Mouse (Mus musculus) T-helper 1 cell (primary cell): ENCODE measurements at regions not wholly inside any gene's neighbourhood (a gene's known extent, or its start where the extent isn't known, plus 50 kb on each side); places are given as distances from the start of the nearest gene placed in this dataset.

Source experiments
- in situ Hi-C: fragments of 300-600 bp; cut with MboI, MseI; formaldehyde crosslinking; loops from one replicate; pipeline ENCODE4 v1.15.1; 2025; ENCODE audit warnings: high pct_unique_total_duplicates

DNA sequence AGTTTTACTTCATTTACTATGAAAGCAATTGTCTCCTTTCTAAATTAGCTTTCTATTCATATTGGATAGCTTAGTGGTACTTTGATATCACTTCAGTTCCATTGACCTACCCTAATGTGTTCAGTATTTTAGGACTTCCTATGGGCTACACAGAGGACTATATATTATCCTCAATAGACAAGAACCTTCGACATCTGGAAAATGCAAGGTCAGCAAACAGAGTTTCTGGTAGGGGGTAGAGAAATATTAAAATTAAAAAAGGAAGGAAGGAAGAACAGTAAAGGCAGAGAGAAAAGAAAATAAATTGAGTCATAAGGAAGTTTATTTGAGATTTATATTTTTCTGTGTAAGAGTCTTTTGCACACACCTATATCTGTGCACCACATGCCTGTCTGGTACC is 107.4 kb upstream of the Insig1 start:
- in situ Hi-C loops: no loop called here

DNA sequence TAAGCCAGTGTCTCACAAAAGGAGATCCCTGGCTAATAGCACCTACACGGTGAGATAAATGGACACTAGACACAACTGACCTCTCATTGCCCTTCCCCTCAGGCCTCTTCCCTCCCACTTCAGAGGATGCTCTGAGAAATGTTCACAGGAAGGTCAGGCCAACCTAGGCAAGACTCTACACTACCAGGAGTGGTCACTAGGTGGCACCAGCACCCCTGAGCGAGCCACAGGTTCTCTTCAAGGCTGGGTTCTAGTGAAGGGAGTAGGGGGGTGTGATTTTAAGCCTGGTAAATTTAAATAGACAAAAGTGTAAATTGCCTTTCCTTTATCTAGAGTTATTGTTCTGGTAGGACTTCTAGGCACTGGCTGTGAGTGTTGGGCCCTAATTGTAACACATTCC is 76.0 kb upstream of the Insig1 start:
- in situ Hi-C loops: loop anchor here (5.0 kb wide), 1 partner anchor 102 kb away; no protein-coding TSS in a partner anchor

DNA sequence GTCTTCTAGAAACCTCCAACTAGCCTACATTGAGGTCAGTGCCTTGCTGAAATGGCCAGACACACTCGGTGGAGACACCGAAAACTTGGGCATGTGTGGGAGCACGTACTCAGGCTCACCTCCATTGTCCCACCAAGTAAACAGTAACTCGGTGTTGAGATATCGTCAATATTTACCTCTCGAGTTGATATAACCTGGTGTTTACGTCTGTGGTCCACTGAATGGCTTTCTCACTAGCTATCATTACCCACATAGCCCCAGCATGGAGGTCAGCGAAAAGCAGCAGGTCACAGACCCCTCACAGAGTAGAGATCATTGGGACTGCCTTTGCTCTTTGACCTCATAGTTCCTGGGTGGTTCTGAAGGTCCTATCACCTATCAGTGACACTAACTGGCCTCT is 73.4 kb upstream of the Insig1 start:
- in situ Hi-C loops: loop anchor here (5.0 kb wide), 1 partner anchor 100 kb away; no protein-coding TSS in a partner anchor

DNA sequence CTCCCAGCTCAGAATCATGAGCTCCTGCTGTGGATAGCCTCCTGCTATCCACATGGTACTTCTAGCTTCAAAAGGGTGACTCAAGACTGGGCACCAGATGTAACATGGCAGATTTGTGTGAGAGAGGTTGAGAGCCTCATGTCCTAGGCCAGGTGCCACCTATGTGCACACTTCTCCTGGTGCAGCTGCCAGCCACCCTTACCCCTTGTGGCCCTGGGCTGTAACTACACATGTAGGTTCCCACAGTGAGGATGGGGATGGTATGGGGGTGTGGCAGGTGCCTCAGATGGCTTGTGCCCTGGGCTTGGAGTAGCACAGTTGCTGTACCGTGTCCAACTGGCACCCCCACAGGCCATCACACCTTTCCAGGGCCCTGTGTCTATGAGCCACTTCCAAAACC is 68.2 kb upstream of the Insig1 start:
- in situ Hi-C loops: no loop called here

DNA sequence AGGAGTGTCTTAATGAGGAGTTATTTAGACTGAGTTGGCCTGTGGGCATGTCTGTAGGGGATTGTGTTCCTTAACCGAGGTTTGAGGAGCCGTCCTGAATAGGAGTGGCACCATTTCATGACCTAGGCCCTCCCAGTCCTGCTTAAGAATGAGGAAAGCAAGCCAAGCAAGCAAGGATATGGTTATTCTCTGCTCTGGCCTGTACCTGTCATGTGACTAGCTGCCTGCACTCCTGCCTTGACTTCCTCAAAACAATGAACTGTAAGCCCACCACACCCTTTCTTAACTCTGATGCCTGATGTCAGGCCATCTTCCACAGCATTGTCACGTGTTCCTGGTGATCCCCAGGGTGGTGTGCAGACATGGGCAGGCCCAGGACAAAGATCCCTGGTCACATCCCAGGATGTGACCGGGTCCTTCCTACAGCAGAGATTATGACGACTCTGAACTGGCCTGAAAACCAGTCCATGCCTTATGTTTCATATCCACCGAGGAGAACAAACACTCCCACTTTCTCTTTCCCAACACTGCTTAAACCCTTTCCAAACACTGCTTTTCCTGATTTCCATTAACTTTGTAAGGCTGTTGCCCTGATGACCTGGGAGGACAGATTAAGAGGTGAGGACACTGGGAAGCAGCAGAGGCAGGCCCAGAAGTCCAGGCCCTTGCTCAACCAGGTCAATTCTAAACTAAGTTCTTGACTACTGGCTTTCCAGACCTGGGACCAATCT is 67.2 kb upstream of the Insig1 start:
- in situ Hi-C loops: no loop called here

DNA sequence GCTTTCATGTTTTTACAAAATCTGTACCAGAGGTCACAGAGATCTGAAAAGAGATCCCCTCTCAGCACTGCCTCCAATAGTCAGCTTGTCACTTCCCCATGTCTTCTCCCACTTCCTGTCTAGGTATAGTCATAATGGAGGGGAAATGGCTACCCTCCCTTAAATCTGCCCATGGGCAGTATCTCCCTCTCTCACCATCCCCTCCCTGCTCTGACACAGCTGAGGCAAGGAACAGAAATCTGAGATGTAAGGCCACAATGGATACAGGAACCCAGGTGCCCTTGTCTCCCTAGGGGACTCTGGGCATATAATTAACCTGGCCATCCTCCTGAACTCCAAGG is 66.7 kb upstream of the Insig1 start:
- in situ Hi-C loops: no loop called here

DNA sequence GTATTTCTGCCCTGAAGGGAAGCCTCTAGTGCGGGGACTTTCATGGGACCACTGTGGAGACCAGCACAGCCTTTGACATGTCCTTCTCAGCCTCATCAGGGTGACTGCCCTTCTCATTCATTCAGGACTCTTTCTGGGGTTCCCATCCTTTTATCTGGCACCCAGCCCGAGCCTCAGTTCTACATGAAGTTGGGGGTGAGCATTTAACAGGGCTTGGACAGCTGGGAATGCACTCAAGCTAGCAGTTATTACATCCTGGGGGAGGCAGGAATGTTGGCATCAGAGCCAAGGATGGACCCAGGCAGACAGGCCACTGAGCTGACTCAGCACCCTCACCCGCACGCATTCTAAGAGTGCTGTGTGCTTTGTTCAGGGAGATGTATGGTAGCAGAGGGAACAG is 61.8 kb upstream of the Insig1 start:
- in situ Hi-C loops: no loop called here

DNA sequence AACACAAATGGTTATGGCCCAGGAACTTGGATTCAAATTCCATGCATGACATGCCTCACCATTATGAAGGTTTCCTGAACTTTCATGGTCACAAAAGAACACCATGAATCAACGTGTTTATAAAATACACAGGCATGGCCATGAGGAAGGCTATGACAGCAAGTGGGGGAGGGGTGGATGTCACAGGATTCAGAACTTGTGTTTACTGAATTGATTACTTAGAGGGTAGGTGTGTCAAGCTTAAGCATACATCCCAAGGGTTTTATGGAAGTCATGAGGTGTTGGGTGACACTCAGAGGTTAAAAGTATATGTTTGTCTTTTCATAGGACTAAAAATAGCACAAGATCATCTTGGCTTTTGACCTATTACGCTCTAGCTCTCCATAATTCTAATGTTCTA is 61.3 kb upstream of the Insig1 start:
- in situ Hi-C loops: no loop called here

DNA sequence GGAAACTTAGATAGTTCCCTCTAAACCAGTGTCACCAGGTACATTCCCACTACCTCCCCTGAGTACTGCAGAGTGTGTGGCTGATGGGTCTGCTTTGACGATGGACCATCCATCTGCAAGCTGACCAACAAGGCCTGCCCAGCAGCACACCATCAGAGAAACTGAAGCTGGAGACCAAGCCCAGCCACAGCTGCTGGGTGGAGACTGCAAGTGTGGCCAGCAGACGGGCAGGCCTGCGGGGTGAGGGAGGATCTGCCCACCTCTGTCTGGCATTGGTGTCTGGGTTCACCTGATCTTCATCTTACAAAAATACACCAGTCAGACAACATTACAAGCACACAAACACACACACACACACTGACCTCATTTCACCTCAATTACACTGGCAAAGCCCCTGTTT is 60.6 kb upstream of the Insig1 start:
- in situ Hi-C loops: no loop called here

DNA sequence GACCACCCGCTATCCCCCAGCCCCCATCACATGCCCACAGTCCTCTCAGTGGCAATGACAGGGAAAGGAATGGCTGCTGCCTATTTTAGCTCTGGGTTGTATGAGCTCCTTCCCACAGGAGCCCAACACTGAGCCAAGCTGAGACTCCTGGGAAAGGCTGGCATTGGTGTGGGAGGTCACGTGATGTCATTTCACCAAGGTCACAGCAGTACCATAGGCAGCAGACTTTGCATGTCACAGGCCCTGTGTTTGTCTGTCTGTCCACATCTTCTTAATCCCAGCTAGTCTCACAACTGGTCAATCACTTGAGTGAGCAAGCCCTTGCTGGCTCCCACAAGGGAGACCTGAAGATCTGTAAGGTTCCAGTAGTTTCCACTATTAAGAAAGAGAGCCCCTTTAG is 58.7 kb upstream of the Insig1 start:
- in situ Hi-C loops: no loop called here

DNA sequence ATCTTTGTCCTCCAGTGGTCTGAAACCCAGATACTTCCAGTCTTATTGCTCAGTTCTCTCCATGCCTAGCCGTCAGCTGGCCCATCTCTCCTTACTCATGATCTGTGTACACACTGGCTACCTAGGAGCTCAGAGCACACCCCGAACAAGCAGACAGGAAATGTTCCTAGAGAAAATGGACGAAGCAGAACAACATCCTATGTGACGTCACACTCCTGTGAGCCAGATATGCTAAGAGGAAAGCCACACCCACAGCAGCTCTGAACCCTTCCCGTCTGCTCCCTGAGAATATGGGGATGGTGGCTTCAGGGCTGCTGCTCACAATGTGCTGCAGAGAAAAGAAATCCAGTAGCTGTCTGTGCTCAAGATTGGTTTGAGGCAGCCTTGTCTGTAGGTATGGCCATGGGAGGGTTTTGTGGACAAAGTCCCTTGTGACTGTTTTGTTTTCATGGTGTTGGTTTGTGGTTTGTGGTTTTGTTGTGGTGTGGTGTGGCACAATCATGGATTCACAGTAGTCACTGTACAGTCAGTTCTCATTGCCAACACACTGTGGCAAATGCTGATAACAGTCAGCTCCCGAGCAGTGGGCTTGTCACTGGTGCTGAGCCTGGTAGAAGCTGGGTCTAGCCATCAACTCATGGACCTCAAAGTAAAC is 57.4 kb upstream of the Insig1 start:
- in situ Hi-C loops: no loop called here

DNA sequence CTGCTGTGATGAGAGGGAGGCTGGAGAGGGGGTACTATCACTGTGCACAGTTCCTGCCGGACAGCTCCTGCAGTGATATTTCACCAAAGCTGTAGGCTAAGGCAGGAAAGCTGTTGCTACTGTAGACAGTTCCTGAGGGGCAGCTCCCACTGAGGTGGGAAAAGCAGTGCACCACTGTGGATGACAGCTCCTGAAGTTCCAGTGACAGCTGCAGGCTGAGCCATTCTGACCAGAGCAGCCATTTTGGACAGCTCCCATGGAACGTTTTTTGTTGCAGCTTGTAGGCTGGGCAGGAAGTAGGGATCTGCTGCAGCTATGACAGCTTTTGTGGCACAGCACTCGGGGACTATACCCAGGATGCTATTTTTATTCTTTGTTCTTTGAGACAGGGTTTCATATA is 51.3 kb upstream of the Insig1 start:
- in situ Hi-C loops: no loop called here
